Mouse (Mus musculus) G1E (cell line): ENCODE data around the gene Ovca2. TPM values are rescaled to one million over a fixed set of nuclear protein-coding genes. Genes with fewer than 3 reads are reported as not detected.

Source experiments
- ATAC-seq: 2 replicates; pipeline ENCODE4 v1.8.0; 2016; ENCODE audit warnings: mild to moderate bottlenecking; ENCODE audit not compliant: insufficient number of reproducible peaks, poor library complexity, low FRiP score, severe bottlenecking; ENCODE audit errors: extremely low read depth
- DNase-seq: peaks from one replicate; pipeline ENCODE4 v3.0.0; 2012; ENCODE audit warnings: low spot score
- H3K27me3 ChIP-seq: 2 replicates; pipeline ENCODE4 v1.6.1; 2012; ENCODE audit warnings: mild to moderate bottlenecking, low read length, inconsistent platforms; ENCODE audit not compliant: insufficient read depth
- H3K36me3 ChIP-seq: replicated peaks from 2 replicates; pipeline ENCODE3; 2012; ENCODE audit warnings: mild to moderate bottlenecking, inconsistent platforms
- H3K4me1 ChIP-seq: 2 replicates; pipeline ENCODE4 v1.6.1; 2012; ENCODE audit warnings: low read depth, low read length, inconsistent platforms, mixed read lengths; ENCODE audit not compliant: insufficient read depth
- H3K4me3 ChIP-seq: 2 replicates; pipeline ENCODE4 v1.5.1; 2012; ENCODE audit warnings: low read depth, mild to moderate bottlenecking, inconsistent platforms, low read length, moderate library complexity, mixed read lengths
- H3K9me3 ChIP-seq: replicated peaks from 2 replicates; pipeline ENCODE4 v1.6.1; 2012; ENCODE audit warnings: inconsistent platforms
- CTCF ChIP-seq: IDR thresholded peaks from 2 replicates; pipeline ENCODE4 v1.5.1; 2012; ENCODE audit warnings: low read depth, low read length, inconsistent platforms, mixed read lengths
- GATA1 ChIP-seq: IDR thresholded peaks from 2 replicates; pipeline ENCODE4 v1.6.1; 2012; ENCODE audit warnings: borderline replicate concordance, low read length, inconsistent platforms, mixed read lengths
- GATA2 ChIP-seq: IDR thresholded peaks from 2 replicates; pipeline ENCODE4 v1.6.1; 2012; ENCODE audit warnings: low read depth, low read length, inconsistent platforms, borderline replicate concordance
- POLR2AphosphoS5 ChIP-seq: IDR thresholded peaks from 2 replicates; pipeline ENCODE4 v1.6.1; 2012; ENCODE audit warnings: low read depth, low read length, inconsistent platforms; ENCODE audit not compliant: insufficient replicate concordance
- TAL1 ChIP-seq: conservative IDR thresholded peaks from 2 replicates; pipeline ENCODE4 v1.6.1; 2012; ENCODE audit warnings: low read depth, low read length, inconsistent platforms, mixed read lengths
- polyA plus RNA-seq: library from polyadenylated mRNA; stranded (reverse); fragments of >175 nt; gene quantifications from 2 replicates; pipeline ENCODE4 v1.2.3, GENCODE M21; 2012
- total RNA-seq, 2 experiments: library from RNA; stranded (forward) in 1 of 2; stranded (reverse) in 1 of 2; fragments of 200-1000 nt in 1 of 2; fragments of >200 nt in 1 of 2; fragmentation: Nextera tagmentation in 1 of 2; gene quantifications; 2 replicates each; pipeline ENCODE4 v1.2.3; 2014 to 2017

The Ovca2 gene
- total and polyA plus RNA-seq, 3 experiments = 2.0 to 21.0 (median 20.9) TPM

- TF ChIP-seq CTCF (no peak), GATA1 (no peak), TAL1 (no peak), GATA2 (no peak), POLR2AphosphoS5 (no peak)
Observed at GRCm38 (mm10) chr11:75164051-75164450, 14.6 kb downstream of the Ovca2 start.

GRCm38 (mm10) chr11:75163379-75163778 lies 15.3 kb downstream of the Ovca2 start:
- H3K9me3 ChIP-seq = peaks cover 33% of the 10 kb centered on the region
- peaks cover 9% of the 10 kb centered on the region; the same call in 1 of the 2 replicates for H3K27me3 ChIP-seq
- H3K36me3 ChIP-seq = peaks cover 81% of the 10 kb centered on the region
- no peak for ATAC-seq
- DNase-seq = no peak
- H3K4me1 ChIP-seq = peaks cover 13% of the 10 kb centered on the region
- TF ChIP-seq GATA2 = no peak
- no peak for TF ChIP-seq CTCF
- no peak for TF ChIP-seq POLR2AphosphoS5
- no peak for TF ChIP-seq TAL1
- no peak for TF ChIP-seq GATA1
- no peak overlapping the region for H3K4me3 ChIP-seq

More at GRCm38 (mm10) chr11:75164051-75164450, 14.6 kb downstream of the Ovca2 start:
- ATAC-seq (no peak), DNase-seq (no peak)
- Histone ChIP-seq H3K4me3 (no peak overlapping the region), H3K9me3 (peaks cover 39% of the 10 kb centered on the region), H3K36me3 (peaks cover 75% of the 10 kb centered on the region), H3K27me3 (peaks cover 13% of the 10 kb centered on the region), H3K4me1 (peaks cover 16% of the 10 kb centered on the region)

- H3K9me3 ChIP-seq = peaks cover 25% of the 10 kb centered on the region
- peaks cover 13% of the 10 kb centered on the region for H3K4me1 ChIP-seq
- DNase-seq (no peak), ATAC-seq (no peak)
- TF ChIP-seq GATA1 (no peak), CTCF (no peak), GATA2 (no peak), TAL1 (no peak)
- peaks cover 89% of the 10 kb centered on the region for H3K36me3 ChIP-seq
- H3K27me3 ChIP-seq = peaks cover 8% of the 10 kb centered on the region; the same call in 1 of the 2 replicates
- no peak overlapping the region for H3K4me3 ChIP-seq
Observed at GRCm38 (mm10) chr11:75162591-75163080, 16.0 kb downstream of the Ovca2 start.

GRCm38 (mm10) chr11:75161417-75162008 lies 17.1 kb downstream of the Ovca2 start:
- H3K27me3 ChIP-seq = peaks cover 3% of the 10 kb centered on the region; the same call in 1 of the 2 replicates
- peaks cover 94% of the 10 kb centered on the region for H3K36me3 ChIP-seq
- H3K4me1 ChIP-seq = peaks cover 13% of the 10 kb centered on the region
- ATAC-seq (no peak), DNase-seq (no peak)
- H3K9me3 ChIP-seq = peaks cover 14% of the 10 kb centered on the region
- TF ChIP-seq GATA1 (no peak), GATA2 (no peak), TAL1 (no peak), CTCF (no peak), POLR2AphosphoS5 (no peak)
- no peak overlapping the region for H3K4me3 ChIP-seq

- TF ChIP-seq POLR2AphosphoS5 = no peak
- TF ChIP-seq CTCF = no peak
- no peak for TF ChIP-seq GATA1
- no peak for TF ChIP-seq GATA2
- Histone ChIP-seq H3K9me3 (peaks cover 8% of the 10 kb centered on the region), H3K27me3 (peaks cover 3% of the 10 kb centered on the region; the same call in 1 of the 2 replicates), H3K4me3 (no peak overlapping the region), H3K4me1 (peaks cover 13% of the 10 kb centered on the region), H3K36me3 (peaks cover 97% of the 10 kb centered on the region)
- DNase-seq (no peak), ATAC-seq (no peak)
Observed at GRCm38 (mm10) chr11:75160954-75161353, 17.7 kb downstream of the Ovca2 start.

GRCm38 (mm10) chr11:75159564-75159963 lies 19.1 kb downstream of the Ovca2 start:
- no peak for ATAC-seq
- Histone ChIP-seq H3K4me1 (0 out of 2 replicates have a peak, but pooled peaks cover under 1% of the 10 kb centered on the region), H3K9me3 (no peaks in the 10 kb centered on the region), H3K4me3 (no peak overlapping the region), H3K27me3 (no peaks in the 10 kb centered on the region), H3K36me3 (peaks cover 92% of the 10 kb centered on the region)
- TF ChIP-seq GATA2 (no peak), GATA1 (no peak), CTCF (no peak), POLR2AphosphoS5 (no peak), TAL1 (no peak)
- no peak for DNase-seq

GRCm38 (mm10) chr11:75158432-75158831 lies 20.2 kb downstream of the Ovca2 start:
- H3K36me3 ChIP-seq = peaks cover 93% of the 10 kb centered on the region
- H3K4me1 ChIP-seq = peaks cover 5% of the 10 kb centered on the region; the same call in 1 of the 2 replicates
- H3K9me3 ChIP-seq = no peaks in the 10 kb centered on the region
- H3K4me3 ChIP-seq = no peak overlapping the region
- H3K27me3 ChIP-seq = no peaks in the 10 kb centered on the region
- TF ChIP-seq GATA1 (no peak), CTCF (no peak), POLR2AphosphoS5 (no peak), TAL1 (no peak), GATA2 (no peak)
- DNase-seq = no peak
- ATAC-seq = no peak
